Mouse (Mus musculus) lung, embryonic 14.5 days (tissue): ENCODE results near the gene Mettl7b. TPM values are rescaled to one million over a fixed set of nuclear protein-coding genes. Genes with fewer than 3 reads are reported as not detected.

ENCODE experiments used
- ATAC-seq: fragments of 200-750 bp; cut with Nextera tagmentation; 2 replicates; pipeline ENCODE4 v1.8.0; 2017; ENCODE audit warnings: mild to moderate bottlenecking, moderate TSS enrichment, moderate library complexity; ENCODE audit not compliant: insufficient read depth
- DNase-seq: peaks from one replicate; pipeline ENCODE4 v3.0.0-alpha.2; 2015
- H3K27ac ChIP-seq: fragments of 300-500 bp; sonication (generic); 2 replicates; pipeline ENCODE4 v1.5.1; 2014; ENCODE audit warnings: low read depth, mild to moderate bottlenecking, moderate library complexity
- H3K27me3 ChIP-seq: fragments of 300-500 bp; sonication (generic); 2 replicates; pipeline ENCODE4 v1.6.1; 2014; ENCODE audit warnings: low read length, control low read depth; ENCODE audit not compliant: insufficient read depth
- H3K36me3 ChIP-seq: fragments of 300-500 bp; sonication (generic); 2 replicates; pipeline ENCODE4 v1.6.1; 2014; ENCODE audit warnings: control low read depth; ENCODE audit not compliant: insufficient read depth
- H3K4me1 ChIP-seq: fragments of 300-500 bp; sonication (generic); 2 replicates; pipeline ENCODE4 v1.6.1; 2014; ENCODE audit warnings: antibody characterized with exemption, control low read depth; ENCODE audit not compliant: insufficient read depth
- H3K4me2 ChIP-seq: fragments of 300-500 bp; sonication (generic); 2 replicates; pipeline ENCODE4 v1.6.1; 2014; ENCODE audit warnings: mild to moderate bottlenecking
- H3K4me3 ChIP-seq: fragments of 300-500 bp; sonication (generic); 2 replicates; pipeline ENCODE4 v1.5.1; 2014; ENCODE audit warnings: low read depth, low read length
- H3K9ac ChIP-seq: fragments of 300-500 bp; sonication (generic); 2 replicates; pipeline ENCODE4 v1.6.1; 2014
- H3K9me3 ChIP-seq: fragments of 300-500 bp; sonication (generic); 2 replicates; pipeline ENCODE4 v1.6.1; 2016; ENCODE audit warnings: low read depth, low read length, control low read depth
- CTCF ChIP-seq: IDR thresholded peaks from 2 replicates; pipeline ENCODE4 v1.5.1; 2016; ENCODE audit warnings: antibody characterized with exemption, low read depth
- WGBS: fragments of 180-500 bp; shearing (Covaris S2); extraction: QIAGEN DNeasy Blood & Tissue Kit; methylation state at CpG from one replicate; pipeline ENCODE4 v1.1.7; 2014; 5-methylcytosine and 5-hydroxymethylcytosine counted together
- polyA plus RNA-seq: library from polyadenylated mRNA; unstranded; fragments of >200 nt; fragmentation: Nextera tagmentation; extraction: Ambion mirVana; gene quantifications from 2 replicates; pipeline ENCODE4 v1.2.1, GENCODE M21; 2014

The Mettl7b gene
- polyA plus RNA-seq, 1 experiment from 2014 or later, result not detected

GRCm38 (mm10) chr10:128938974-128939373, 21.8 kb downstream of the Mettl7b start:
- Histone ChIP-seq H3K27ac (no peak overlapping the region), H3K9me3 (no peaks in the 10 kb centered on the region), H3K4me3 (no peak overlapping the region), H3K4me1 (no peaks in the 10 kb centered on the region), H3K27me3 (peaks cover 20% of the 10 kb centered on the region), H3K9ac (no peak overlapping the region), H3K4me2 (no peak overlapping the region), H3K36me3 (no peaks in the 10 kb centered on the region)
- ATAC-seq, result no peak
- TF ChIP-seq CTCF, result no peak
- no peak for DNase-seq
- WGBS, result 38% methylated on average over 5 of the region's 5 CpGs

DNA sequence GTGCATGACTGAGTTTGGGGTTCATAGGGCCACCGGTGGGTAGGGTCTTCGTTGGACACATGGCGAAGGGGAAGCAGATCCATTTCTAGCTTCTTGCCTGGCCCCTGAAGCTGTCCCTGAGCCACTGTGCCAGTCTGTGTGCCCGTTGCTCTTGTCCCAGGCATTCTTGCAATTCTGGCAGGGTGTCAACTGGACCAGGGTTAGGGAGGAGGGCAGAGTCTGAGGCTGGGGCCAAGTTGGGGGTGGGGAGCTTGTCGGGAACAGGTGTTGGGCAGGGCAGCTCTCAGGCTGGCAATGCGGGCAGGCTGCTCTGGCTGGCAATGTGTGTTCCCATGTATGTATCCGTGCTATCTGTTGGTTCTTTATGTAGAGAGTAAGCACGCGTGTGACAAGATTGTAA, 22.3 kb downstream of the Mettl7b start:
- ATAC-seq (no peak), DNase-seq (no peak)
- Histone ChIP-seq H3K27ac (no peak overlapping the region), H3K4me3 (no peak overlapping the region), H3K4me1 (no peaks in the 10 kb centered on the region), H3K27me3 (peaks cover 25% of the 10 kb centered on the region), H3K9ac (no peak overlapping the region), H3K9me3 (no peaks in the 10 kb centered on the region), H3K4me2 (no peak overlapping the region), H3K36me3 (no peaks in the 10 kb centered on the region)
- no peak for TF ChIP-seq CTCF
- WGBS, result 73% methylated on average over 9 of the region's 9 CpGs

- H3K4me3 ChIP-seq, result no peak overlapping the region
- DNase-seq, result no peak
- H3K36me3 ChIP-seq, result no peaks in the 10 kb centered on the region
- no peak for TF ChIP-seq CTCF
- H3K9ac ChIP-seq, result no peak overlapping the region
- no peak overlapping the region for H3K4me2 ChIP-seq
- peaks cover 31% of the 10 kb centered on the region for H3K27me3 ChIP-seq
- H3K4me1 ChIP-seq, result no peaks in the 10 kb centered on the region
- no peak for ATAC-seq
- WGBS, result 54% methylated on average over 12 of the region's 12 CpGs
- H3K9me3 ChIP-seq, result no peaks in the 10 kb centered on the region
- no peak overlapping the region for H3K27ac ChIP-seq
Measured at GRCm38 (mm10) chr10:128937756-128938390, 22.9 kb downstream of the Mettl7b start.

- TF ChIP-seq CTCF, result no peak
- 70% methylated on average over 8 of the region's 8 CpGs for WGBS
- no peaks in the 10 kb centered on the region for H3K9me3 ChIP-seq
- DNase-seq, result no peak
- no peaks in the 10 kb centered on the region for H3K36me3 ChIP-seq
- H3K4me1 ChIP-seq, result no peaks in the 10 kb centered on the region
- H3K4me2 ChIP-seq, result no peak overlapping the region
- H3K4me3 ChIP-seq, result no peak overlapping the region
- H3K27ac ChIP-seq, result no peak overlapping the region
- H3K27me3 ChIP-seq, result peaks cover 48% of the 10 kb centered on the region
- no peak for ATAC-seq
- H3K9ac ChIP-seq, result no peak overlapping the region
Measured at GRCm38 (mm10) chr10:128935826-128936440, 24.9 kb downstream of the Mettl7b start.

- Histone ChIP-seq H3K4me1 (no peaks in the 10 kb centered on the region), H3K4me3 (no peak overlapping the region), H3K27ac (no peak overlapping the region), H3K9me3 (no peaks in the 10 kb centered on the region), H3K4me2 (0 out of 2 replicates have a peak overlapping the region, but pooled peaks have one; percentile 1), H3K36me3 (no peaks in the 10 kb centered on the region), H3K9ac (no peak overlapping the region), H3K27me3 (peaks cover 48% of the 10 kb centered on the region)
- DNase-seq, result no peak
- no peak for ATAC-seq
- peak; percentile 18; the same call in 1 of the 2 replicates for TF ChIP-seq CTCF
- WGBS, result 61% methylated on average over 7 of the region's 7 CpGs
Measured at GRCm38 (mm10) chr10:128934997-128935787, 25.6 kb downstream of the Mettl7b start.

GRCm38 (mm10) chr10:128933976-128934721, 26.6 kb downstream of the Mettl7b start:
- Histone ChIP-seq H3K4me2 (peak overlapping the region; percentile 72), H3K4me1 (no peaks in the 10 kb centered on the region), H3K4me3 (peak overlapping the region; percentile 41), H3K36me3 (no peaks in the 10 kb centered on the region), H3K9ac (peak overlapping the region; percentile 30), H3K9me3 (no peaks in the 10 kb centered on the region), H3K27me3 (peaks cover 48% of the 10 kb centered on the region), H3K27ac (no peak overlapping the region)
- WGBS, result 5% methylated on average over 21 of the region's 21 CpGs
- DNase-seq, result no peak
- 0 out of 2 replicates have a peak, but pooled peaks have one; percentile 8 for ATAC-seq
- TF ChIP-seq CTCF, result no peak
